Mouse (Mus musculus) embryonic facial prominence, embryonic 10.5 days (tissue): ENCODE results near the gene Atp8a1. TPM values are rescaled to one million over a fixed set of nuclear protein-coding genes. Genes with fewer than 3 reads are reported as not detected.

Experiments
- DNase-seq: peaks from one replicate; pipeline ENCODE4 v3.0.0-alpha.2; 2017; ENCODE audit warnings: low spot score
- H3K27ac ChIP-seq: fragments of 300-500 bp; sonication (generic); replicated peaks from 2 replicates; pipeline ENCODE4 v1.5.1; 2016; ENCODE audit warnings: mild to moderate bottlenecking
- H3K27me3 ChIP-seq: fragments of 300-500 bp; sonication (generic); replicated peaks from 2 replicates; pipeline ENCODE4 v1.6.1; 2016; ENCODE audit warnings: low read depth, mild to moderate bottlenecking; ENCODE audit not compliant: poor library complexity, severe bottlenecking
- H3K36me3 ChIP-seq: fragments of 300-500 bp; sonication (generic); replicated peaks from 2 replicates; pipeline ENCODE4 v1.6.1; 2016; ENCODE audit warnings: mild to moderate bottlenecking, moderate library complexity
- H3K4me1 ChIP-seq: fragments of 300-500 bp; sonication (generic); 2 replicates; pipeline ENCODE4 v1.6.1; 2016
- H3K4me3 ChIP-seq: fragments of 300-500 bp; sonication (generic); 2 replicates; pipeline ENCODE4 v1.5.1; 2016; ENCODE audit warnings: mild to moderate bottlenecking, moderate library complexity
- H3K9me3 ChIP-seq: fragments of 300-500 bp; sonication (generic); 2 replicates; pipeline ENCODE4 v1.6.1; 2016; ENCODE audit warnings: mild to moderate bottlenecking
- WGBS: fragments of 180-500 bp; shearing (Covaris S2); methylation state at CpG from one replicate; pipeline ENCODE4 v1.1.7; 2016; 5-methylcytosine and 5-hydroxymethylcytosine counted together
- polyA plus RNA-seq: library from polyadenylated mRNA; unstranded; fragments of >200 nt; fragmentation: Nextera tagmentation; extraction: Ambion mirVana; gene quantifications from 2 replicates; pipeline ENCODE4 v1.2.1, GENCODE M21; 2016

The Atp8a1 gene
- polyA plus RNA-seq, 1 experiment from 2014 or later = 9.7 TPM

DNA sequence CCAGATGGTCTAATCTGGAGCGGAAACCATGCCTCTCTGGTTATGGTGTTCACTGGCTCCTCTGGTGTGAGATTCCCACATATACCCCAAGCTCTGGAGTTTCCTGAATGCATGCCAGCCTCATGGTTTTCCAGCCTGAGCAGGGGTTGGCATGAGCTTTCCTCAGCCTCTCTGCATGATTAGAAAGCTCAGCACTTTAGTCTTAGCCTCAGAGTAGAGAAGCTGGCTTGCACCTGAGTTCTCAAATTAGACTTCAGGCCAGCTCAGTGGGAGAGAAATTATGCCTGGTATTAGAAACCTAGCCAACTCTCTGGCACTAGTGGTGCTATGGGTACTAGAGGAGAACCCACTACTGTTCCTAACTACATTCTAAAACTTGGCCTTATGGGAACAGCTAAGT, 111.5 kb downstream of the Atp8a1 start:
- DNase-seq = no peak
- 92% methylated on average over 1 of the region's 1 CpGs for WGBS
- H3K27ac ChIP-seq = no peak overlapping the region
- H3K27me3 ChIP-seq = no peaks in the 10 kb centered on the region
- no peaks in the 10 kb centered on the region for H3K36me3 ChIP-seq
- H3K4me3 ChIP-seq = no peak overlapping the region
- H3K9me3 ChIP-seq = peaks cover 3% of the 10 kb centered on the region; the same call in 1 of the 2 replicates
- H3K4me1 ChIP-seq = no peaks in the 10 kb centered on the region

- 76% methylated on average over 9 of the region's 9 CpGs for WGBS
- no peak overlapping the region for H3K4me3 ChIP-seq
- no peaks in the 10 kb centered on the region for H3K27me3 ChIP-seq
- H3K27ac ChIP-seq = no peak overlapping the region
- H3K4me1 ChIP-seq = no peaks in the 10 kb centered on the region
- DNase-seq = no peak
- peaks cover 3% of the 10 kb centered on the region; the same call in 1 of the 2 replicates for H3K9me3 ChIP-seq
- H3K36me3 ChIP-seq = no peaks in the 10 kb centered on the region
Measured at GRCm38 (mm10) chr5:67733551-67734258, 113.5 kb downstream of the Atp8a1 start.

DNA sequence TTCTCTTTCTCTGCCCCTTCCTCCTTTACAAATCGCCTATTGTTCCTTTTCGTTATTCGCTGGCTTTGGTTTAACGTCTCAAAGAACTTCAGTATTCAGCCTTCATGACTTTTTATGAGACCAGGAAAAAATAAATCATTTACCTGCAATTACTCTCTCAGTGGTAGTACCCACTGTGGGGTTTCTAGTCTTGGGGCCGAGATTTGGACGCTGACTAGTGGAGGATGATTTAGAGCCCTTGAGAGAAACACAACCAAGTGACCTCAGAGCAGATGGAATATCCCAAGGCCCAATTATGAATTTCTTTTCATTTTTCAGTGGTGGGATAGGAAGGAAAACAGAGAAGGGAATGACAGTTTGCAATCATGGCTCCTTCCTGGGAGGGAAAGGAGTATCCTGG, 114.1 kb downstream of the Atp8a1 start:
- DNase-seq = no peak
- H3K36me3 ChIP-seq = no peaks in the 10 kb centered on the region
- peaks cover 3% of the 10 kb centered on the region; the same call in 1 of the 2 replicates for H3K9me3 ChIP-seq
- 87% methylated on average over 6 of the region's 6 CpGs for WGBS
- no peak overlapping the region for H3K4me3 ChIP-seq
- no peaks in the 10 kb centered on the region for H3K4me1 ChIP-seq
- no peaks in the 10 kb centered on the region for H3K27me3 ChIP-seq
- H3K27ac ChIP-seq = no peak overlapping the region

DNA sequence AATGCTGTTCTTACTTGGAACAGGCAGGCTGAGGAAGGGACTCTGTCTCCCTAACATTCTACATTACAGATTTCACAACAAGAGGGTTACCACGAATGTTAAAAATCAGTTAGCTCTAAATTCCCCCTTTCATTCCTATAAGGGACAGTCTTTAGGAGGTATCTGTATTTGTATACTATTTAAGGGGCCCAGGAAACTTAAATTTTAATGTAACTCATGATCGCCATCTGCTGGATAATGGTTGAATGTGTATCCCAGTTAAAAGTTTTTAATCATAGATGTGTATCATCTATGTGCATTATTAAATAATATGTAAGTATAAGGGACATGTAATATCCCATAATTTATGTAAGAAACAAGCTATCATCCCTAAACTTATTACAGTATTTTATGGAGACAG, 119.5 kb downstream of the Atp8a1 start:
- H3K4me3 ChIP-seq = no peak overlapping the region
- H3K9me3 ChIP-seq = no peaks in the 10 kb centered on the region
- H3K27ac ChIP-seq = no peak overlapping the region
- DNase-seq = no peak
- WGBS = 17% methylated on average over 2 of the region's 2 CpGs
- H3K4me1 ChIP-seq = no peaks in the 10 kb centered on the region
- no peaks in the 10 kb centered on the region for H3K36me3 ChIP-seq
- no peaks in the 10 kb centered on the region for H3K27me3 ChIP-seq

GRCm38 (mm10) chr5:67726810-67727209, 120.4 kb downstream of the Atp8a1 start:
- no peaks in the 10 kb centered on the region for H3K9me3 ChIP-seq
- no peak overlapping the region for H3K27ac ChIP-seq
- H3K4me1 ChIP-seq = no peaks in the 10 kb centered on the region
- H3K27me3 ChIP-seq = no peaks in the 10 kb centered on the region
- H3K36me3 ChIP-seq = no peaks in the 10 kb centered on the region
- no peak for DNase-seq
- WGBS = 91% methylated on average over 13 of the region's 13 CpGs
- H3K4me3 ChIP-seq = no peak overlapping the region

DNA sequence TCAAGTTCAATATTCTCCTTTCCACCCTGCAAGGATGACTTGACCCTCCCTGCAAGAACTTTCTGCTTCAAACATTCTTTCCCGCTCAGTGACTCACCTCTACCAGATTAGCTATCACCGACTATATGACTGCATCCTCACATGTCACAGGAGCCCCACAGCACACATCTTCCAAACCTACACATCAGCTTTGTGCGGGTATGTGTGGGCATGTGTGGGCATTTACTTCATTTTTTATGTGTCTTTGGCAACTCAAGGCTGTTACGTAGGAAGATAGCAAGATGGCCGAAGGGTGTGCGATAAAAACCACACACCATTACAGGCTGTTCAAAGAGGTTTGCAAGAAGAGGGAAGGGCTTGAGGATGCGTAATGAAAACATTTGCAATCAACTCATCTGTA, 145.6 kb downstream of the Atp8a1 start:
- Histone ChIP-seq H3K27me3 (peaks cover 6% of the 10 kb centered on the region; the same call in 1 of the 2 replicates), H3K27ac (no peak overlapping the region), H3K4me1 (peaks cover 17% of the 10 kb centered on the region), H3K9me3 (no peaks in the 10 kb centered on the region), H3K36me3 (peaks cover 6% of the 10 kb centered on the region; the same call in 1 of the 2 replicates), H3K4me3 (no peak overlapping the region)
- DNase-seq = no peak
- WGBS = 98% methylated on average over 7 of the region's 7 CpGs

DNA sequence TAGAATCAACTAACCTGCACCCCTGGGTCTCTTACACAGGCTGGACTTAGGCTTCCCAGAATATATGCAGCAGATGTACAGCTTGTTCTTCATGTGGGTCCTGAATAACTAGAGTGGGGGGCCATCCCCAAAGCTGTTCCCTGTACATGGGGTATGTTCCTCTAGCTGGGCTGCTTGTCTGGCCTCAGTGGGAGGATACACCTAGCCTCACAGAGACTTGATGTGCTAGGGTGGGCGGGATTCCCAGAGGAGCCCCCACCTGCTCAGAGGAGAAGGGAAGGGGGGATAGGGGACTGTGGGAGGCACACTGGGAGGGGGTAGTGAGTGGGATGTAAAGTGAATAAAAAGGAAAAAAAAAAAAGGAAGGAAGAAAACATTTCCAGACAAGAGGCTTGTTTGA, 147.8 kb downstream of the Atp8a1 start:
- Histone ChIP-seq H3K4me1 (peaks cover 14% of the 10 kb centered on the region), H3K4me3 (no peak overlapping the region), H3K36me3 (peaks cover 6% of the 10 kb centered on the region; the same call in 1 of the 2 replicates), H3K9me3 (no peaks in the 10 kb centered on the region), H3K27ac (no peak overlapping the region), H3K27me3 (peaks cover 6% of the 10 kb centered on the region; the same call in 1 of the 2 replicates)
- 84% methylated on average over 1 of the region's 1 CpGs for WGBS
- DNase-seq = no peak

- 96% methylated on average over 3 of the region's 3 CpGs for WGBS
- no peak for DNase-seq
- peaks cover 6% of the 10 kb centered on the region; the same call in 1 of the 2 replicates for H3K27me3 ChIP-seq
- no peak overlapping the region for H3K4me3 ChIP-seq
- peaks cover 6% of the 10 kb centered on the region; the same call in 1 of the 2 replicates for H3K36me3 ChIP-seq
- no peaks in the 10 kb centered on the region for H3K9me3 ChIP-seq
- peaks cover 20% of the 10 kb centered on the region for H3K4me1 ChIP-seq
- no peak overlapping the region for H3K27ac ChIP-seq
Measured at GRCm38 (mm10) chr5:67698176-67698575, 149.1 kb downstream of the Atp8a1 start.

DNA sequence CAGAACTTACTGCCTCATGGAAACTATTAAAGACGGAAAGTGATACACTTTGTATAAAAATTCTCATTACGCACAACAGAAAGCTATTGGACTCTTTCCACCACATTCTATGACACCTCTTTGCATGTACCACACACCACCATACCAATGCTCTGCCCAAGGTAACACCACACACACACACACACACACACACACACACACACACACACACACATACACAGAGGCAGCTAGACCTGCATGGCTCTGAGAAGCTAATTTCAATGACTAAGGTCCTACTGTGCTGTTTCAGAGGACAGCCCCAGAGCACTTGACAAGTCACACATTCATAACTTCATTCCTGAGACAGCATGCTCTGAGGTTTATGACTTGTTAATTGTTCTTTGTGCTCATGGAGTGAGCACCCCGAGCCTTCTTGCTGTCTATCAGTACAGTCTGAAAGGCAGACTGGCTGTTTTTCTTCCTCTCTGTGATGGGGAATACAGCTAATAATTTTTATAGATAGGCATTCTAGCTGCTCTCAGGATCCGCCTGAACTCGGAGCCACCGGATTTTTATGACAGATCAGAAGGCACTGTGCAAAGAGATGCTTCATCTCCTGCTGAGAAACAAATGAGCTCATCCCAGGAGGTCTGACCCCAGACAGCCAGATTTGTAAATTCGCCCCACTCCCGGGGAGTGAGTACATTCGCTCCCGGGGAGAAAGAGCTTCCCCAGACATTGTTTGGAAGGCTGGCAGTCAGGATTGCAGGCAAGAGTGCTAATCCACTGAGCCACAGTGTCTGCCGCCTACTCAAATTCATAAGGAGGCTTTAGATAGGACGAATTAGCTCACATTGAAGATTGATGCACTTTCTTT, 150.3 kb downstream of the Atp8a1 start:
- Histone ChIP-seq H3K4me3 (no peak overlapping the region), H3K27me3 (peaks cover 6% of the 10 kb centered on the region; the same call in 1 of the 2 replicates), H3K27ac (0 out of 2 replicates have a peak overlapping the region, but pooled peaks have one; percentile 8), H3K36me3 (peaks cover 6% of the 10 kb centered on the region; the same call in 1 of the 2 replicates), H3K9me3 (no peaks in the 10 kb centered on the region), H3K4me1 (peaks cover 32% of the 10 kb centered on the region)
- DNase-seq = no peak
- 19% methylated on average over 12 of the region's 12 CpGs for WGBS

GRCm38 (mm10) chr5:67695055-67695710, 152.1 kb downstream of the Atp8a1 start:
- Histone ChIP-seq H3K27ac (no peak overlapping the region), H3K4me1 (peaks cover 37% of the 10 kb centered on the region), H3K9me3 (no peaks in the 10 kb centered on the region), H3K36me3 (0 out of 2 replicates have a peak, but pooled peaks cover 2% of the 10 kb centered on the region), H3K4me3 (no peak overlapping the region), H3K27me3 (peaks cover 6% of the 10 kb centered on the region; the same call in 1 of the 2 replicates)
- 90% methylated on average over 14 of the region's 14 CpGs for WGBS
- no peak for DNase-seq

DNA sequence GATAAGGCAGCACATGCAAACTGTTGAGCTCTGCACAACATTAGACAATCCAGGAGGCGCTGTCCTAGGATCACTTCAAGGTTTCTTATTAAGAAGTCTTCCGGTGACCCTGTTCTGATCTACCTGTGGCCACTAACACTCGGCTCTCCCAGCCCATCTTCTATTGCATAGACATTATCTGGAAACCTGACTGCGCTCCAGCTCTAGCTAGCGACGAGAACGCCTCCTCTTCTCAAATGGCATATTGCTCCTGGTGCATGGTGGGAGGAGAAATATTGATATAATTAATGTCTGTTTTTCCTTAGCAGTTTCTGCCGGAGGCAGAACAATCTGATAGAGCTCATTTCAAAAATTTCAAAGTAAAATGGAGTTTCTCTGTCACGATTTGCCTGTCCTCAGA, 156.9 kb downstream of the Atp8a1 start:
- H3K4me1 ChIP-seq = peaks cover 36% of the 10 kb centered on the region
- H3K4me3 ChIP-seq = no peak overlapping the region
- no peak overlapping the region for H3K27ac ChIP-seq
- no peaks in the 10 kb centered on the region for H3K9me3 ChIP-seq
- WGBS = 92% methylated on average over 9 of the region's 9 CpGs
- no peaks in the 10 kb centered on the region for H3K36me3 ChIP-seq
- no peak for DNase-seq
- no peaks in the 10 kb centered on the region for H3K27me3 ChIP-seq

GRCm38 (mm10) chr5:67688001-67688400, 159.2 kb downstream of the Atp8a1 start:
- Histone ChIP-seq H3K4me3 (no peak overlapping the region), H3K9me3 (no peaks in the 10 kb centered on the region), H3K4me1 (peaks cover 28% of the 10 kb centered on the region), H3K27ac (peak overlapping the region; percentile 51; the same call in 1 of the 2 replicates), H3K36me3 (no peaks in the 10 kb centered on the region), H3K27me3 (no peaks in the 10 kb centered on the region)
- WGBS = 90% methylated on average over 8 of the region's 8 CpGs
- DNase-seq = no peak
